In the genomic region with DNA sequence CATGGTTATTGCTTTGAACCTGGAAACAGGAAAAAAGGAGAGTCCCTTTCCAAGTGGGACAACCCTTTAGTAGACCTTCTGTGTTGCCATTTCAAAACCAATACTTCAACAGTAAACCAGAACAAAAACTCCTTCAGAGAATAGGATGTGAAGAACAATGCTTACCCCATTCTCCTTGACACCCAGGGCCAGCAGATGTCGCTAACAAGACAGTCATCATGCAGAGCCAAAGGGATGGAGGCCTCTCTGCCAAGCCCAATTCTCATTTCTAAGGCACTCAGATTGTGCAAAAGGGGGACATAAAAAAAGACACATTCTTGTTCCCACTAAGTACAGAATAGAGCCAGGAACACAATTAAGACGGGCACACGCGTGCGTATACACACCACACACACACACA, we compare ENCODE assay signal across 22 mouse cellular contexts. TPM values are rescaled to one million over a fixed set of nuclear protein-coding genes. Genes with fewer than 3 reads are reported as not detected.
DNase-seq lines count a peak whose midpoint lies in the region; ATAC-seq and TF ChIP-seq lines count a peak whose summit lies in the region.
"Had no signal": no experiment of that assay in that cellular context is flagged by ENCODE, and none has a peak within 500 bp of the region (broad histone marks: within the 10 kb centered on the region; RNA-seq: fewer than 3 reads in every experiment).

No protein-coding gene starts in this region.

- 84% methylated on average over 5 of the region's 5 CpGs for WGBS in cerebellum, adult 2 months
- 63% methylated on average over 5 of the region's 5 CpGs for WGBS in forebrain, embryonic 15.5 days
- WGBS in forebrain, embryonic 11.5 days: 77% methylated on average over 5 of the region's 5 CpGs
- WGBS in lung, postnatal 0 days: 78% methylated on average over 5 of the region's 5 CpGs
- 88% methylated on average over 5 of the region's 5 CpGs for WGBS in stomach, postnatal 0 days

- 0 out of 2 replicates have a peak, but pooled peaks have one; percentile 13 for TF ChIP-seq CTCF in cerebellum, adult 2 months (IDR thresholded peaks at IDR 0.05; ENCODE audit: borderline replicate concordance, insufficient read depth, low read depth, low read length)
- peak; percentile 13; the same call in 1 of the 2 replicates for TF ChIP-seq CTCF in lung, postnatal 0 days (IDR thresholded peaks at IDR 0.05)
- TF ChIP-seq CTCF in stomach, postnatal 0 days (IDR thresholded peaks at IDR 0.05; ENCODE audit: low read depth): 0 out of 2 replicates have a peak, but pooled peaks have one; percentile 13

- TF ChIP-seq EP300 in lung, postnatal 0 days (IDR thresholded peaks at IDR 0.05): no peak
- TF ChIP-seq EP300 in stomach, postnatal 0 days (optimal IDR thresholded peaks at IDR 0.05): no peak

- H3K9ac ChIP-seq in forebrain, embryonic 15.5 days (replicated peaks): no peak overlapping the region
- H3K9ac ChIP-seq in forebrain, embryonic 11.5 days (ENCODE audit: low read length): no peak overlapping the region
- H3K9ac ChIP-seq in lung, postnatal 0 days (replicated peaks; ENCODE audit: low read depth): no peak overlapping the region
- H3K9ac ChIP-seq in stomach, postnatal 0 days (ENCODE audit: low read length): no peak overlapping the region
- H3K9ac ChIP-seq: hindbrain, embryonic 12.5 days; intestine, embryonic 15.5 days; kidney, embryonic 15.5 days; neural tube, embryonic 12.5 days had no signal

- H3K36me3 ChIP-seq in forebrain, embryonic 15.5 days: no peaks in the 10 kb centered on the region
- no peaks in the 10 kb centered on the region for H3K36me3 ChIP-seq in forebrain, embryonic 11.5 days (ENCODE audit: control insufficient read depth, insufficient read depth, low read length)
- no peaks in the 10 kb centered on the region for H3K36me3 ChIP-seq in lung, postnatal 0 days (ENCODE audit: insufficient read depth, low read length)
- no peaks in the 10 kb centered on the region for H3K36me3 ChIP-seq in stomach, postnatal 0 days (ENCODE audit: control insufficient read depth, insufficient read depth, low read length)
- H3K36me3 ChIP-seq: hindbrain, embryonic 12.5 days; intestine, embryonic 15.5 days; kidney, embryonic 15.5 days; limb, embryonic 10.5 days; neural tube, embryonic 12.5 days had no signal

- no peak overlapping the region for H3K4me3 ChIP-seq in cerebellum, adult 2 months (replicated peaks; ENCODE audit: insufficient read depth, low read depth, low read length)
- no peak overlapping the region for H3K4me3 ChIP-seq in forebrain, embryonic 15.5 days
- H3K4me3 ChIP-seq in forebrain, embryonic 11.5 days (ENCODE audit: low read depth, low read length): no peak overlapping the region
- H3K4me3 ChIP-seq in lung, postnatal 0 days (ENCODE audit: low read depth, low read length): no peak overlapping the region
- no peak overlapping the region for H3K4me3 ChIP-seq in stomach, postnatal 0 days (ENCODE audit: low read depth, low read length)
- H3K4me3 ChIP-seq: hindbrain, embryonic 12.5 days; intestine, embryonic 15.5 days; kidney, embryonic 15.5 days; limb, embryonic 10.5 days; neural tube, embryonic 12.5 days had no signal

- H3K27ac ChIP-seq in cerebellum, adult 2 months (ENCODE audit: insufficient read depth, low read length): no peak overlapping the region
- H3K27ac ChIP-seq in forebrain, embryonic 15.5 days (replicated peaks): 0 out of 2 replicates have a peak overlapping the region, but pooled peaks have one; percentile 15
- H3K27ac ChIP-seq in forebrain, embryonic 11.5 days (ENCODE audit: low read depth, low read length): no peak overlapping the region
- no peak overlapping the region for H3K27ac ChIP-seq in lung, postnatal 0 days (ENCODE audit: low read length)
- no peak overlapping the region for H3K27ac ChIP-seq in stomach, postnatal 0 days (replicated peaks)
- H3K27ac ChIP-seq: hindbrain, embryonic 12.5 days; intestine, embryonic 15.5 days; kidney, embryonic 15.5 days; limb, embryonic 10.5 days; neural tube, embryonic 12.5 days had no signal

- TF ChIP-seq POLR2A in cerebellum, adult 2 months (IDR thresholded peaks at IDR 0.05; ENCODE audit: borderline replicate concordance, insufficient read depth, low read length): no peak

- no peaks in the 10 kb centered on the region for H3K27me3 ChIP-seq in cerebellum, adult 2 months (ENCODE audit: control insufficient read depth, insufficient read depth, low read length)
- H3K27me3 ChIP-seq in forebrain, embryonic 15.5 days: no peaks in the 10 kb centered on the region
- no peaks in the 10 kb centered on the region for H3K27me3 ChIP-seq in forebrain, embryonic 11.5 days (ENCODE audit: control insufficient read depth, insufficient read depth, low read length)
- H3K27me3 ChIP-seq in lung, postnatal 0 days (replicated peaks; ENCODE audit: insufficient read depth, low read length): no peaks in the 10 kb centered on the region
- H3K27me3 ChIP-seq in stomach, postnatal 0 days (ENCODE audit: control insufficient read depth, insufficient read depth, low read length): no peaks in the 10 kb centered on the region
- H3K27me3 ChIP-seq: hindbrain, embryonic 12.5 days; intestine, embryonic 15.5 days; kidney, embryonic 15.5 days; neural tube, embryonic 12.5 days; Patski had no signal

- ATAC-seq in forebrain, embryonic 15.5 days (replicated peaks): no peak
- no peak for ATAC-seq in forebrain, embryonic 11.5 days (replicated peaks; ENCODE audit: low FRiP score)
- no peak for ATAC-seq in lung, postnatal 0 days
- ATAC-seq in stomach, postnatal 0 days (ENCODE audit: low FRiP score, low TSS enrichment): no peak
- ATAC-seq: activated CD4-positive, CD25-positive, alpha-beta regulatory T cell, adult 4 months; intestine, embryonic 15.5 days; Patski had no signal

- H3K4me2 ChIP-seq in forebrain, embryonic 15.5 days (replicated peaks): no peak overlapping the region
- no peak overlapping the region for H3K4me2 ChIP-seq in forebrain, embryonic 11.5 days (ENCODE audit: low read depth, low read length, severe bottlenecking)
- no peak overlapping the region for H3K4me2 ChIP-seq in lung, postnatal 0 days (replicated peaks; ENCODE audit: low read depth, low read length)
- no peak overlapping the region for H3K4me2 ChIP-seq in stomach, postnatal 0 days (replicated peaks; ENCODE audit: low read depth)
- H3K4me2 ChIP-seq: heart, embryonic 11.5 days; hindbrain, embryonic 12.5 days; intestine, embryonic 15.5 days; kidney, embryonic 15.5 days; neural tube, embryonic 12.5 days had no signal

- H3K4me1 ChIP-seq in cerebellum, adult 2 months (ENCODE audit: control insufficient read depth, insufficient read depth, low read length): no peaks in the 10 kb centered on the region; the same call in 1 of the 2 replicates
- peaks cover 8% of the 10 kb centered on the region for H3K4me1 ChIP-seq in forebrain, embryonic 15.5 days
- no peaks in the 10 kb centered on the region for H3K4me1 ChIP-seq in forebrain, embryonic 11.5 days (replicated peaks; ENCODE audit: control insufficient read depth, insufficient read depth, low read length)
- no peaks in the 10 kb centered on the region for H3K4me1 ChIP-seq in lung, postnatal 0 days (ENCODE audit: insufficient read depth, low read depth, low read length)
- H3K4me1 ChIP-seq in stomach, postnatal 0 days (replicated peaks; ENCODE audit: control insufficient read depth, insufficient read depth): no peaks in the 10 kb centered on the region
- H3K4me1 ChIP-seq: intestine, embryonic 15.5 days; kidney, embryonic 15.5 days; limb, embryonic 10.5 days; neural tube, embryonic 12.5 days had no signal

- DNase-seq in cerebellum, adult 2 months: no peak
- no peak for DNase-seq in cerebellum, adult 9-10 months
- no peak for DNase-seq in forebrain, embryonic 11.5 days (ENCODE audit: low spot score)
- DNase-seq in lung, postnatal 0 days (ENCODE audit: low spot score): no peak
- DNase-seq in lung, postnatal 36 days: no peak
- no peak for DNase-seq in stomach, postnatal 0 days (ENCODE audit: low spot score)
- DNase-seq in right cerebral cortex, postnatal 4 days: no peak
- DNase-seq: adrenal gland, postnatal 14 days; heart, postnatal 10 days; layer of hippocampus, postnatal 36 days; lung, adult 18-20 months; spleen, adult 18-20 months; thymus, postnatal 36 days had no signal

- H3K9me3 ChIP-seq in forebrain, embryonic 15.5 days: no peaks in the 10 kb centered on the region
- H3K9me3 ChIP-seq in forebrain, embryonic 11.5 days (ENCODE audit: control insufficient read depth, low read length): no peaks in the 10 kb centered on the region
- H3K9me3 ChIP-seq in lung, postnatal 0 days (ENCODE audit: low read length): no peaks in the 10 kb centered on the region
- H3K9me3 ChIP-seq in stomach, postnatal 0 days (ENCODE audit: control insufficient read depth, low read length): no peaks in the 10 kb centered on the region
- H3K9me3 ChIP-seq: hindbrain, embryonic 12.5 days; intestine, embryonic 15.5 days; kidney, embryonic 15.5 days; limb, embryonic 10.5 days; neural tube, embryonic 12.5 days had no signal

RNA-seq across cellular contexts. Expression of a gene that starts 16.4 kb away (rescaled TPM):
- 37.9 and 42.0 TPM in 2 replicates for polyA plus RNA-seq in cerebellum, adult 2 months (2012; rRNA removed)
- polyA plus RNA-seq in forebrain, embryonic 15.5 days (2015; fragmentation: Nextera tagmentation; extraction: Ambion mirVana): 15.1 and 19.1 TPM in 2 replicates
- 1.3 and 1.8 TPM in 2 replicates for polyA plus RNA-seq in forebrain, embryonic 11.5 days (2014; fragmentation: Nextera tagmentation; extraction: Ambion mirVana)
- 2.8 and 3.3 TPM in 2 replicates for polyA plus RNA-seq in lung, postnatal 0 days (2015; fragmentation: Nextera tagmentation; extraction: Ambion mirVana)
- 0.82 and 1.1 TPM in 2 replicates for polyA plus RNA-seq in stomach, postnatal 0 days (2015; fragmentation: Nextera tagmentation; extraction: Ambion mirVana)
- polyA plus RNA-seq: activated CD4-positive, CD25-positive, alpha-beta regulatory T cell, adult 4 months had no signal
